Mouse (Mus musculus): ENCODE data around the gene Ranbp17. TPM values are rescaled to one million over a fixed set of nuclear protein-coding genes. Genes with fewer than 3 reads are reported as not detected.

Ranbp17 gene
- polyA plus RNA-seq, 1 experiment from 2014 or later = 4.7 TPM

DNA sequence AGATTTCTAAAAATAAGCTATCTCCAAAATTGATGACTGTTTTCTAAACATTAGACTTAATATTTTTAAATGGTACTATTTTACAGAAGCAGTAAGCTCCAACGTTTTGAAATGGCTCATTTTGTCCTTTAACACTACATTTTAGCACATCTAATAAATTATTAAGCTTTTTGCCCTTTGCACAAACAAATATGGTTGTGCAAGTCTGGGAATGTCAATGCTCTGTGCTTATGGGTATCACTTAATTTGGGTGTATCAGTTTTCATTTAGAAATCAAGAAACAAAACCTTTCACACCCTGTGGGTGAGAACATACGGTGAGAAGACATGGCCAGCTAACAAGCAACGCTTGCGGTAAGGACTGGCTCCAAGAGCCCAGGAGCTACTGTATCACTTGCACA lies 108.9 kb downstream of the Ranbp17 start:
- no peak for ATAC-seq (ENCODE audit: insufficient number of reproducible peaks, insufficient read depth, low FRiP score, low read depth)
- WGBS = 83% methylated on average over 4 of the region's 4 CpGs
- H3K9ac ChIP-seq (ENCODE audit: low read length) = no peak overlapping the region
- H3K36me3 ChIP-seq (ENCODE audit: control insufficient read depth, insufficient read depth, low read length) = no peaks in the 10 kb centered on the region
- no peaks in the 10 kb centered on the region for H3K4me1 ChIP-seq (ENCODE audit: control insufficient read depth in 2 of 2, insufficient read depth in 2 of 2, low read length in 2 of 2)
- no peak overlapping the region for H3K4me2 ChIP-seq (ENCODE audit: low read length)
- no peak overlapping the region for H3K4me3 ChIP-seq (ENCODE audit: control insufficient read depth in 1 of 2, insufficient read depth in 1 of 2, low read depth in 1 of 2, low read length in 2 of 2)
- no peaks in the 10 kb centered on the region for H3K27me3 ChIP-seq (ENCODE audit: control insufficient read depth, insufficient read depth, low read length)
- no peak overlapping the region for H3K27ac ChIP-seq (replicated peaks in 1 of 2; ENCODE audit: control insufficient read depth in 1 of 2, insufficient read depth in 1 of 2, low read depth in 2 of 2, low read length in 2 of 2)
- H3K9me3 ChIP-seq (ENCODE audit: control insufficient read depth, low read length) = no peaks in the 10 kb centered on the region

DNA sequence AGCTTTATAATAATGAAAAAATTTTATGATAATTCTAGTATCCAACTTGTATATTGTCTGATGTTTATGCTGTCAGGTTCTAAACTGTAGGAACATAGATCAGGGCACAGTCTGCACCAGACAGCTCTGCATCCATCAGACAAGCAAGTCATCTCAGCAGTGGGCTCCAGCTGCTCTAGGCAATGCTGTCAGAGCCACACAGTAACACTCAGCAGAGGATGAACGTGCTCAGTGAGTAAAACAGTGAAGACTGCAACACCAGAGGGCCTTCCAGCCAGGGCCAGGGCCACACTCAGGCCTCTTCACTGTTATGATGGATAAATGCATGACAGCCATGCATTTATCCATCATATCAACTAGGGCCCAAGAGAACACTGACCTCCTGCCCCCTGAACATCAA lies 114.2 kb downstream of the Ranbp17 start:
- H3K36me3 ChIP-seq (ENCODE audit: control insufficient read depth, insufficient read depth, low read length) = no peaks in the 10 kb centered on the region
- H3K4me3 ChIP-seq (ENCODE audit: control insufficient read depth in 1 of 2, insufficient read depth in 1 of 2, low read depth in 1 of 2, low read length in 2 of 2) = no peak overlapping the region
- H3K27ac ChIP-seq (replicated peaks in 1 of 2; ENCODE audit: control insufficient read depth in 1 of 2, insufficient read depth in 1 of 2, low read depth in 2 of 2, low read length in 2 of 2) = no peak overlapping the region
- no peaks in the 10 kb centered on the region for H3K27me3 ChIP-seq (ENCODE audit: control insufficient read depth, insufficient read depth, low read length)
- ATAC-seq (ENCODE audit: insufficient number of reproducible peaks, insufficient read depth, low FRiP score, low read depth) = no peak
- WGBS = 58% methylated on average over 1 of the region's 1 CpGs
- H3K9me3 ChIP-seq (ENCODE audit: control insufficient read depth, low read length) = no peaks in the 10 kb centered on the region
- H3K4me1 ChIP-seq (ENCODE audit: control insufficient read depth in 2 of 2, insufficient read depth in 2 of 2, low read length in 2 of 2) = no peaks in the 10 kb centered on the region
- H3K9ac ChIP-seq (ENCODE audit: low read length) = no peak overlapping the region
- H3K4me2 ChIP-seq (ENCODE audit: low read length) = no peak overlapping the region

DNA sequence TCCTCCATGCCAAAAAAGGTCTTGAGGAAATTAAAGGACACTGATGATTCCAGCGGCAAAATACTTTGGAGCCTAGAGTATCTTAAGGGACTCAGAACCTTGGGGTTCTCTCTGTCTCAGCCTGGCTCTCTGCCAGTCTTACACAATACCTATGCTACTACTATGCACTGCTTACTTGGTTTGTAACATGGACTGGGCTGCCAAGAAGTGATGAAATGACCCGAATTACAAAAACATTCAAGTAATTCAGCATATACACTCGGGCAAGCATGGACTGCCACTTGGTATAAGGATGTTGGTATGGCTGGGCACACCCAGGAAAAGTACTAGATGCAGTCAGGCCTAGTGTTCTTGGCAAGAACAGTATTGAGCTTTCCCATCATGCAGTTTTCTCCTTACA lies 114.8 kb downstream of the Ranbp17 start:
- 81% methylated on average over 3 of the region's 3 CpGs for WGBS
- Histone ChIP-seq H3K27me3 (ENCODE audit: control insufficient read depth, insufficient read depth, low read length) (no peaks in the 10 kb centered on the region), H3K36me3 (ENCODE audit: control insufficient read depth, insufficient read depth, low read length) (no peaks in the 10 kb centered on the region), H3K27ac (replicated peaks in 1 of 2; ENCODE audit: control insufficient read depth in 1 of 2, insufficient read depth in 1 of 2, low read depth in 2 of 2, low read length in 2 of 2) (no peak overlapping the region), H3K4me3 (ENCODE audit: control insufficient read depth in 1 of 2, insufficient read depth in 1 of 2, low read depth in 1 of 2, low read length in 2 of 2) (no peak overlapping the region), H3K9me3 (ENCODE audit: control insufficient read depth, low read length) (no peaks in the 10 kb centered on the region), H3K9ac (ENCODE audit: low read length) (no peak overlapping the region), H3K4me1 (ENCODE audit: control insufficient read depth in 2 of 2, insufficient read depth in 2 of 2, low read length in 2 of 2) (no peaks in the 10 kb centered on the region), H3K4me2 (ENCODE audit: low read length) (no peak overlapping the region)
- ATAC-seq (ENCODE audit: insufficient number of reproducible peaks, insufficient read depth, low FRiP score, low read depth) = no peak

DNA sequence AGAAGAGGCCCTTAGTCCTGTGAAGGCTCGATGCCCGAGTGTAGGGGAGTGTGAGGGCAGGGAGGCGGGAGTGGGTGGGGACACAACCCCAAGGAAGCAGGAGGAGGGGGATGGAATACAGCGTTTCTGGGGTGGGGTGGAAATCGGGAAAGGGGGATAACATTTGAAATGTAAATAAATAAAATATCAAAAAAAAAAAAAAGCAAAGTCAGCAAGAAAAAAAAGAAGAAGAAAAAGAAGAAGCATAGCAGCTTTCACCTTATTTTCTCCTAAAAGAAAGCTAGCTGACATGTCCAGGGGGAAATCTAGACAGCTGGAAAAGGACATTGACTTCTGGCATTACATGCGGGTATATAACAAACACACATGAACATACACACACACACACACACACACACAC lies 117.3 kb downstream of the Ranbp17 start:
- H3K9me3 ChIP-seq (ENCODE audit: control insufficient read depth, low read length) = no peaks in the 10 kb centered on the region
- H3K4me3 ChIP-seq (ENCODE audit: control insufficient read depth in 1 of 2, insufficient read depth in 1 of 2, low read depth in 1 of 2, low read length in 2 of 2) = no peak overlapping the region
- no peak overlapping the region for H3K9ac ChIP-seq (ENCODE audit: low read length)
- no peak overlapping the region for H3K27ac ChIP-seq (replicated peaks in 1 of 2; ENCODE audit: control insufficient read depth in 1 of 2, insufficient read depth in 1 of 2, low read depth in 2 of 2, low read length in 2 of 2)
- H3K4me2 ChIP-seq (ENCODE audit: low read length) = no peak overlapping the region
- H3K36me3 ChIP-seq (ENCODE audit: control insufficient read depth, insufficient read depth, low read length) = no peaks in the 10 kb centered on the region
- no peaks in the 10 kb centered on the region for H3K4me1 ChIP-seq (ENCODE audit: control insufficient read depth in 2 of 2, insufficient read depth in 2 of 2, low read length in 2 of 2)
- H3K27me3 ChIP-seq (ENCODE audit: control insufficient read depth, insufficient read depth, low read length) = no peaks in the 10 kb centered on the region
- ATAC-seq (ENCODE audit: insufficient number of reproducible peaks, insufficient read depth, low FRiP score, low read depth) = no peak
- 81% methylated on average over 6 of the region's 6 CpGs for WGBS

DNA sequence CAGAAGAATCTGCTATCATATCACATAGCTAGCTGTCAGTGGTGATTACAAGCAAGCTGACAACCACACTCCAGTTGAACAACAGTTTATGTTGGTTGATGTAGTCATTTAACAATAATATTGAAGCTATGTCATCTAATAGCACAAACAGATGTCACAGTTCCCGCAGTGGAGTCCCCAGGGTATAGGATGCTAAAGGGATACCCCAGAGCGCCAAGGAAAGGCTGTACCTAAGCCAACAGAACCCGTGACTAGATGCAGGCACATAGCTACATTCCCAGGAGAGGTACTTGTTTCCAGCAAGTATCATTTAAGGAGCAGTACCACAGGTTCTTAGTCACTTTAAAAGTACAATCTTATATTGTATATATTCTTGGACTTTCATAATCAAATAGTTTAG lies 119.5 kb downstream of the Ranbp17 start:
- H3K36me3 ChIP-seq (ENCODE audit: control insufficient read depth, insufficient read depth, low read length) = no peaks in the 10 kb centered on the region
- H3K9ac ChIP-seq (ENCODE audit: low read length) = no peak overlapping the region
- H3K4me2 ChIP-seq (ENCODE audit: low read length) = no peak overlapping the region
- no peak overlapping the region for H3K4me3 ChIP-seq (ENCODE audit: control insufficient read depth in 1 of 2, insufficient read depth in 1 of 2, low read depth in 1 of 2, low read length in 2 of 2)
- no peak for ATAC-seq (ENCODE audit: insufficient number of reproducible peaks, insufficient read depth, low FRiP score, low read depth)
- no peaks in the 10 kb centered on the region for H3K4me1 ChIP-seq (ENCODE audit: control insufficient read depth in 2 of 2, insufficient read depth in 2 of 2, low read length in 2 of 2)
- H3K27me3 ChIP-seq (ENCODE audit: control insufficient read depth, insufficient read depth, low read length) = no peaks in the 10 kb centered on the region
- no peak overlapping the region for H3K27ac ChIP-seq (replicated peaks in 1 of 2; ENCODE audit: control insufficient read depth in 1 of 2, insufficient read depth in 1 of 2, low read depth in 2 of 2, low read length in 2 of 2)
- WGBS = 82% methylated on average over 3 of the region's 3 CpGs
- no peaks in the 10 kb centered on the region for H3K9me3 ChIP-seq (ENCODE audit: control insufficient read depth, low read length)

DNA sequence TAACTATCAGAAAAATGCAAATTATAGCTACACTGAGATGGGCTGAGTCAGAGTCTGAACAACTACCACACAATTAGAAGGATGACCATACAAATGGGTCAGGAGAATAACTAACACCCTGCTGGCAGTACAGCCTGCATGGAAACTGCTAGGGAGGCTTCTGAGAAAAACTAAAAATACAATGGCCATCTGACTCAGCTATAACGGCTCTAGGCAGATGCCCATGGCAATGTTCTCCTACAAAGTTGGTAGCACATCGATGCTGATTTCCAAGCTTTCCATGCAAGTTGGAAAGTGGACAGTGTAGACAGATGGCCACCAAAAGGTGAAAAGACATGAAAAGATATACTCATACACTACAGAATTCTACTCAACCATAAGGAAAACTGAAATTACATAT lies 124.9 kb downstream of the Ranbp17 start:
- H3K27ac ChIP-seq (replicated peaks in 1 of 2; ENCODE audit: control insufficient read depth in 1 of 2, insufficient read depth in 1 of 2, low read depth in 2 of 2, low read length in 2 of 2) = no peak overlapping the region
- H3K4me1 ChIP-seq (ENCODE audit: control insufficient read depth in 2 of 2, insufficient read depth in 2 of 2, low read length in 2 of 2) = no peaks in the 10 kb centered on the region
- WGBS = 79% methylated on average over 2 of the region's 2 CpGs
- H3K4me3 ChIP-seq (ENCODE audit: control insufficient read depth in 1 of 2, insufficient read depth in 1 of 2, low read depth in 1 of 2, low read length in 2 of 2) = no peak overlapping the region
- H3K9me3 ChIP-seq (ENCODE audit: control insufficient read depth, low read length) = no peaks in the 10 kb centered on the region
- no peaks in the 10 kb centered on the region for H3K36me3 ChIP-seq (ENCODE audit: control insufficient read depth, insufficient read depth, low read length)
- no peak for ATAC-seq (ENCODE audit: insufficient number of reproducible peaks, insufficient read depth, low FRiP score, low read depth)
- no peak overlapping the region for H3K4me2 ChIP-seq (ENCODE audit: low read length)
- H3K9ac ChIP-seq (ENCODE audit: low read length) = no peak overlapping the region
- no peaks in the 10 kb centered on the region for H3K27me3 ChIP-seq (ENCODE audit: control insufficient read depth, insufficient read depth, low read length)

DNA sequence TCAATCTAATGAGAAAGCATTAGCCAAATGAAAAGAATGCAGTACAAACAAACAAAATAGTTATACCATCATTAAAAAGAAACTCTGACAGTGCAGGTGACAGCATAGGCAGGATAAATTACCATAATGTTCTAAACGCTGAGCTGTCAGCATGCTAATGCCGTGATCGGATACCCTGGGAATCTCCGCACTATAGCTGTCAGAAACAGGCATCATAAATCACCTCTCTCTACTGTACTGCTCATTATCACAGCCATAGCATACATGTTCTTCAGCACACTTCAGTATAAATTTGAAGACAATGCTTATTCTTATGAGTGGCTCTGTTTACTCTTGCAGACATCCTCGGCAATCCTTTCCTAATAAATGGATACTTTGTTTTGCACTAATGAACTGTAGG lies 151.7 kb downstream of the Ranbp17 start:
- Histone ChIP-seq H3K36me3 (ENCODE audit: control insufficient read depth, insufficient read depth, low read length) (no peaks in the 10 kb centered on the region), H3K27me3 (ENCODE audit: control insufficient read depth, insufficient read depth, low read length) (no peaks in the 10 kb centered on the region), H3K4me1 (ENCODE audit: control insufficient read depth in 2 of 2, insufficient read depth in 2 of 2, low read length in 2 of 2) (no peaks in the 10 kb centered on the region), H3K9me3 (ENCODE audit: control insufficient read depth, low read length) (no peaks in the 10 kb centered on the region), H3K4me2 (ENCODE audit: low read length) (no peak overlapping the region), H3K4me3 (ENCODE audit: control insufficient read depth in 1 of 2, insufficient read depth in 1 of 2, low read depth in 1 of 2, low read length in 2 of 2) (no peak overlapping the region), H3K9ac (ENCODE audit: low read length) (no peak overlapping the region), H3K27ac (replicated peaks in 1 of 2; ENCODE audit: control insufficient read depth in 1 of 2, insufficient read depth in 1 of 2, low read depth in 2 of 2, low read length in 2 of 2) (no peak overlapping the region)
- 77% methylated on average over 5 of the region's 5 CpGs for WGBS
- ATAC-seq (ENCODE audit: insufficient number of reproducible peaks, insufficient read depth, low FRiP score, low read depth) = no peak

DNA sequence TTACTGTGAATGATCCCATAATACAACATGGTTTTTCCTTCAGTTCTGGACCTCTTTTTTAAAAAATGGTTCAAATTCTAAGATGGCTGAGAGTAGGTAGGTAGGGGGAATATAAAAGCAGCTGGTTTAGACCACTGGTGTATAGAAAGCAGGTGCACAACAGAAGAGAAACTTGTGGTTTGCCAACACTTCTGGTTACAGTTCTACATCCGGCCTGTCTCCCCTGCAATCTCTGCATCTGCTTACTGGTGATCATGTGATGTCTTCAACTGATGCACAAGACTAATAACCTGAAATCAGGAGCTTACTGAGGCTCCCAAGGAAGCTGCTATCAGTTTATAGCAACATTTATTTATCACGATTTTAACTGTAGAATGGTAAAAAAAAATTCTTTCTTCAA lies 164.3 kb downstream of the Ranbp17 start:
- WGBS = 79% methylated on average over 2 of the region's 2 CpGs
- no peak for ATAC-seq (ENCODE audit: insufficient number of reproducible peaks, insufficient read depth, low FRiP score, low read depth)

More for the DNA sequence above, 164.3 kb downstream of the Ranbp17 start:
- Histone ChIP-seq H3K9me3 (ENCODE audit: control insufficient read depth, low read length) (no peaks in the 10 kb centered on the region), H3K9ac (ENCODE audit: low read length) (no peak overlapping the region), H3K36me3 (ENCODE audit: control insufficient read depth, insufficient read depth, low read length) (no peaks in the 10 kb centered on the region), H3K4me2 (ENCODE audit: low read length) (no peak overlapping the region), H3K27ac (replicated peaks in 1 of 2; ENCODE audit: control insufficient read depth in 1 of 2, insufficient read depth in 1 of 2, low read depth in 2 of 2, low read length in 2 of 2) (no peak overlapping the region), H3K27me3 (ENCODE audit: control insufficient read depth, insufficient read depth, low read length) (no peaks in the 10 kb centered on the region), H3K4me3 (ENCODE audit: control insufficient read depth in 1 of 2, insufficient read depth in 1 of 2, low read depth in 1 of 2, low read length in 2 of 2) (no peak overlapping the region), H3K4me1 (ENCODE audit: control insufficient read depth in 2 of 2, insufficient read depth in 2 of 2, low read length in 2 of 2) (no peaks in the 10 kb centered on the region)
